Mouse (Mus musculus): ENCODE results near the gene Ranbp3. TPM values are rescaled to one million over a fixed set of nuclear protein-coding genes. Genes with fewer than 3 reads are reported as not detected.

The Ranbp3 gene
- polyA plus RNA-seq, 1 experiment: 75.6 TPM

DNA sequence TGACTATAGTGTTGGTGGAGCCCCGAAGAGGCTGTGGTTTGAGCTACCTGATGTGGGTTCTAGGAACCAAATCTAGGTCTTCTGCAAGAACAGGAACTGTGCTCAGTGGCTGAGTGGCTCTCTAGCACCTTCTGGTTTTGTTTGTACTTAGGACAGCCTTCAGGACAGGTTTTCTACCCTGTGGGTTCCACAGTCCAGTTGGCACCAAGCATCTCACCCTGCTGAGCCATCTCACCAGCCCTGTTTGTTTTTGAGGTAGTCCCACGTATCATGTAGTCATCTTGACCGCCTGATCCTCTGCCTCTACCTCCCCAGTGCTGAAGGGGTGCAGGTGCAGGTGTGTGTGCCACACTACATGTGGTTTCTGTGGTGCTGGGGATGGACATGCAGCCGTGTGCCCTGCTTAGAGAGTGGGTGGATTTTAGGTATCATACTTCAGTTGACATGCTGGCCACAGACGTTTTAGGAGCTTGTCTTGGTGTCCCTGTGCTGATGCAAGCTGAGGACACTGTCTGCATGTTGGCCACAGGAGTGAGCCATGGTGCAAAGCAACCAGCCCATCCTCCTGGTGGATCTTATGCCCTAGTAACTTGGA lies 10.5 kb downstream of the Ranbp3 start:
- Histone ChIP-seq H3K4me3 (ENCODE audit: low read depth, low read length) (no peak overlapping the region), H3K9me3 (replicated peaks; ENCODE audit: control insufficient read depth, insufficient read depth, low read length, poor library complexity, severe bottlenecking) (no peaks in the 10 kb centered on the region), H3K36me3 (ENCODE audit: control insufficient read depth, insufficient read depth, low read length, poor library complexity, severe bottlenecking) (peaks cover 27% of the 10 kb centered on the region), H3K27me3 (ENCODE audit: control insufficient read depth, insufficient read depth, low read length, poor library complexity, severe bottlenecking) (no peaks in the 10 kb centered on the region), H3K4me1 (ENCODE audit: control insufficient read depth, insufficient read depth, low read length) (peaks cover 1% of the 10 kb centered on the region), H3K27ac (ENCODE audit: insufficient read depth, low read length) (no peak overlapping the region), H3K9ac (ENCODE audit: low read depth, poor library complexity, severe bottlenecking) (no peak overlapping the region)
- TF ChIP-seq POLR2A (IDR thresholded peaks at IDR 0.05; ENCODE audit: insufficient read depth, low read length) (no peak), CTCF (IDR thresholded peaks at IDR 0.05; ENCODE audit: low read depth, low read length) (no peak), EP300 (IDR thresholded peaks at IDR 0.05; ENCODE audit: insufficient read depth, low read depth, low read length) (no peak)

GRCm38 (mm10) chr17:56684649-56685048 lies 11.6 kb downstream of the Ranbp3 start:
- Histone ChIP-seq H3K27me3 (ENCODE audit: control insufficient read depth, insufficient read depth, low read length, poor library complexity, severe bottlenecking) (no peaks in the 10 kb centered on the region), H3K4me1 (ENCODE audit: control insufficient read depth, insufficient read depth, low read length) (no peaks in the 10 kb centered on the region), H3K27ac (ENCODE audit: insufficient read depth, low read length) (no peak overlapping the region), H3K36me3 (ENCODE audit: control insufficient read depth, insufficient read depth, low read length, poor library complexity, severe bottlenecking) (peaks cover 27% of the 10 kb centered on the region), H3K4me3 (ENCODE audit: low read depth, low read length) (no peak overlapping the region), H3K9ac (ENCODE audit: low read depth, poor library complexity, severe bottlenecking) (no peak overlapping the region), H3K9me3 (replicated peaks; ENCODE audit: control insufficient read depth, insufficient read depth, low read length, poor library complexity, severe bottlenecking) (no peaks in the 10 kb centered on the region)
- TF ChIP-seq POLR2A (IDR thresholded peaks at IDR 0.05; ENCODE audit: insufficient read depth, low read length) (no peak), EP300 (IDR thresholded peaks at IDR 0.05; ENCODE audit: insufficient read depth, low read depth, low read length) (no peak), CTCF (IDR thresholded peaks at IDR 0.05; ENCODE audit: low read depth, low read length) (no peak)

- Histone ChIP-seq H3K27me3 (ENCODE audit: control insufficient read depth, insufficient read depth, low read length, poor library complexity, severe bottlenecking) (no peaks in the 10 kb centered on the region), H3K27ac (ENCODE audit: insufficient read depth, low read length) (no peak overlapping the region), H3K4me3 (ENCODE audit: low read depth, low read length) (no peak overlapping the region), H3K36me3 (ENCODE audit: control insufficient read depth, insufficient read depth, low read length, poor library complexity, severe bottlenecking) (peaks cover 27% of the 10 kb centered on the region), H3K9ac (ENCODE audit: low read depth, poor library complexity, severe bottlenecking) (no peak overlapping the region), H3K4me1 (ENCODE audit: control insufficient read depth, insufficient read depth, low read length) (no peaks in the 10 kb centered on the region), H3K9me3 (replicated peaks; ENCODE audit: control insufficient read depth, insufficient read depth, low read length, poor library complexity, severe bottlenecking) (no peaks in the 10 kb centered on the region)
- TF ChIP-seq EP300 (IDR thresholded peaks at IDR 0.05; ENCODE audit: insufficient read depth, low read depth, low read length) (no peak), CTCF (IDR thresholded peaks at IDR 0.05; ENCODE audit: low read depth, low read length) (no peak)
These were observed 13.7 kb downstream of the Ranbp3 start for GRCm38 (mm10) chr17:56686801-56687200.

DNA sequence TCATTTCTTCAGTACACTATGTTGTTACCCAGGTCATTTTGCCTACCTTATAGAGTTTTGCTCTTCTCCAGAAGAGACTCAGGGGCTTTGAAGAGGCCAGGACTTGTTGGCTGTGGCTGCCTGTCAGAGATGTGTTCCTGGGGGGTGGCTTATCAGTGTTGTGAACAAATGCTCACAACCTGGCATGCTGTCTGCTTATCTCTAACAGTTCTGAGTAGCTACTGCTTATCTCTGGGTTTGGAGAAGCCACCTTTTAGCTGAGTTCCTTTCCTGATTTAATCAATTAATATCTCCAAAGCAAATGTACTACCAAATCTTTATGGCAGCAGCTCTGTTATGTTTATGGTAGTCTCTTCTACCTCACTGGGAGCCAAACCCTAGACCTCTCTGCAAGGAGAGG lies 15.0 kb downstream of the Ranbp3 start:
- Histone ChIP-seq H3K9me3 (replicated peaks; ENCODE audit: control insufficient read depth, insufficient read depth, low read length, poor library complexity, severe bottlenecking) (no peaks in the 10 kb centered on the region), H3K9ac (ENCODE audit: low read depth, poor library complexity, severe bottlenecking) (no peak overlapping the region), H3K27me3 (ENCODE audit: control insufficient read depth, insufficient read depth, low read length, poor library complexity, severe bottlenecking) (no peaks in the 10 kb centered on the region), H3K36me3 (ENCODE audit: control insufficient read depth, insufficient read depth, low read length, poor library complexity, severe bottlenecking) (peaks cover 27% of the 10 kb centered on the region), H3K4me3 (ENCODE audit: low read depth, low read length) (no peak overlapping the region), H3K4me1 (ENCODE audit: control insufficient read depth, insufficient read depth, low read length) (no peaks in the 10 kb centered on the region), H3K27ac (ENCODE audit: insufficient read depth, low read length) (no peak overlapping the region)
- no peak for TF ChIP-seq CTCF (IDR thresholded peaks at IDR 0.05; ENCODE audit: low read depth, low read length)

GRCm38 (mm10) chr17:56688689-56689088 lies 15.6 kb downstream of the Ranbp3 start:
- H3K36me3 ChIP-seq (ENCODE audit: control insufficient read depth, insufficient read depth, low read length, poor library complexity, severe bottlenecking): peaks cover 27% of the 10 kb centered on the region
- TF ChIP-seq EP300 (IDR thresholded peaks at IDR 0.05; ENCODE audit: insufficient read depth, low read depth, low read length) (no peak), CTCF (IDR thresholded peaks at IDR 0.05; ENCODE audit: low read depth, low read length) (no peak), POLR2A (IDR thresholded peaks at IDR 0.05; ENCODE audit: insufficient read depth, low read length) (no peak)

GRCm38 (mm10) chr17:56693395-56693794 lies 20.3 kb downstream of the Ranbp3 start:
- peaks cover 16% of the 10 kb centered on the region for H3K36me3 ChIP-seq (ENCODE audit: control insufficient read depth, insufficient read depth, low read length, poor library complexity, severe bottlenecking)
- H3K4me3 ChIP-seq (ENCODE audit: low read depth, low read length): no peak overlapping the region
- H3K27ac ChIP-seq (ENCODE audit: insufficient read depth, low read length): no peak overlapping the region
- H3K9ac ChIP-seq (ENCODE audit: low read depth, poor library complexity, severe bottlenecking): no peak overlapping the region
- no peak for TF ChIP-seq POLR2A (IDR thresholded peaks at IDR 0.05; ENCODE audit: insufficient read depth, low read length)
- no peak for TF ChIP-seq CTCF (IDR thresholded peaks at IDR 0.05; ENCODE audit: low read depth, low read length)
- no peak for TF ChIP-seq EP300 (IDR thresholded peaks at IDR 0.05; ENCODE audit: insufficient read depth, low read depth, low read length)
- no peaks in the 10 kb centered on the region for H3K27me3 ChIP-seq (ENCODE audit: control insufficient read depth, insufficient read depth, low read length, poor library complexity, severe bottlenecking)
- no peaks in the 10 kb centered on the region for H3K9me3 ChIP-seq (replicated peaks; ENCODE audit: control insufficient read depth, insufficient read depth, low read length, poor library complexity, severe bottlenecking)
- no peaks in the 10 kb centered on the region for H3K4me1 ChIP-seq (ENCODE audit: control insufficient read depth, insufficient read depth, low read length)

More at GRCm38 (mm10) chr17:56688689-56689088, 15.6 kb downstream of the Ranbp3 start:
- Histone ChIP-seq H3K27ac (ENCODE audit: insufficient read depth, low read length) (no peak overlapping the region), H3K27me3 (ENCODE audit: control insufficient read depth, insufficient read depth, low read length, poor library complexity, severe bottlenecking) (no peaks in the 10 kb centered on the region), H3K4me1 (ENCODE audit: control insufficient read depth, insufficient read depth, low read length) (no peaks in the 10 kb centered on the region), H3K9ac (ENCODE audit: low read depth, poor library complexity, severe bottlenecking) (no peak overlapping the region), H3K4me3 (ENCODE audit: low read depth, low read length) (no peak overlapping the region), H3K9me3 (replicated peaks; ENCODE audit: control insufficient read depth, insufficient read depth, low read length, poor library complexity, severe bottlenecking) (no peaks in the 10 kb centered on the region)
